Mouse (Mus musculus): ENCODE measurements around the gene Gm867. TPM values are rescaled to one million over a fixed set of nuclear protein-coding genes. Genes with fewer than 3 reads are reported as not detected.

Gm867 gene
- polyA plus RNA-seq, 1 experiment from 2014 or later = 0.30 TPM

- Histone ChIP-seq H3K36me3 (peaks cover 24% of the 10 kb centered on the region), H3K4me2 (replicated peaks) (no peak overlapping the region), H3K4me1 (replicated peaks) (no peaks in the 10 kb centered on the region), H3K9ac (no peak overlapping the region), H3K4me3 (replicated peaks) (no peak overlapping the region), H3K9me3 (no peaks in the 10 kb centered on the region), H3K27me3 (replicated peaks) (no peaks in the 10 kb centered on the region), H3K27ac (no peak overlapping the region)
- 71% methylated on average over 6 of the region's 6 CpGs for WGBS
- ATAC-seq = no peak
Observed at GRCm38 (mm10) chr10:75913013-75913589, 27.4 kb downstream of the Gm867 start.

- no peaks in the 10 kb centered on the region for H3K27me3 ChIP-seq (replicated peaks)
- no peak overlapping the region for H3K4me3 ChIP-seq (replicated peaks)
- ATAC-seq = no peak
- H3K9ac ChIP-seq = no peak overlapping the region
- 86% methylated on average over 2 of the region's 2 CpGs for WGBS
- no peaks in the 10 kb centered on the region for H3K4me1 ChIP-seq (replicated peaks)
- H3K27ac ChIP-seq = no peak overlapping the region
- peaks cover 36% of the 10 kb centered on the region for H3K36me3 ChIP-seq
- H3K4me2 ChIP-seq (replicated peaks) = no peak overlapping the region
- no peaks in the 10 kb centered on the region for H3K9me3 ChIP-seq
Observed at GRCm38 (mm10) chr10:75910698-75911097, 29.8 kb downstream of the Gm867 start.

- H3K36me3 ChIP-seq = peaks cover 54% of the 10 kb centered on the region
- WGBS = 92% methylated on average over 4 of the region's 4 CpGs
- H3K9ac ChIP-seq = no peak overlapping the region
- no peaks in the 10 kb centered on the region for H3K27me3 ChIP-seq (replicated peaks)
- no peak overlapping the region for H3K27ac ChIP-seq
- ATAC-seq = no peak
- H3K4me3 ChIP-seq (replicated peaks) = no peak overlapping the region
- no peak overlapping the region for H3K4me2 ChIP-seq (replicated peaks)
- H3K9me3 ChIP-seq = no peaks in the 10 kb centered on the region
- no peaks in the 10 kb centered on the region for H3K4me1 ChIP-seq (replicated peaks)
Observed at GRCm38 (mm10) chr10:75906882-75907281, 33.6 kb downstream of the Gm867 start.

- H3K9ac ChIP-seq = no peak overlapping the region
- H3K27ac ChIP-seq = no peak overlapping the region
- ATAC-seq = no peak
- no peaks in the 10 kb centered on the region for H3K9me3 ChIP-seq
- no peak overlapping the region for H3K4me2 ChIP-seq (replicated peaks)
- H3K36me3 ChIP-seq = peaks cover 59% of the 10 kb centered on the region
- no peaks in the 10 kb centered on the region for H3K4me1 ChIP-seq (replicated peaks)
- H3K27me3 ChIP-seq (replicated peaks) = no peaks in the 10 kb centered on the region
- no peak overlapping the region for H3K4me3 ChIP-seq (replicated peaks)
- WGBS = 94% methylated on average over 5 of the region's 5 CpGs
Observed at GRCm38 (mm10) chr10:75904391-75904790, 36.1 kb downstream of the Gm867 start.

- Histone ChIP-seq H3K36me3 (peaks cover 59% of the 10 kb centered on the region), H3K4me3 (replicated peaks) (no peak overlapping the region), H3K27ac (no peak overlapping the region), H3K27me3 (replicated peaks) (no peaks in the 10 kb centered on the region), H3K4me1 (replicated peaks) (no peaks in the 10 kb centered on the region), H3K9me3 (no peaks in the 10 kb centered on the region), H3K9ac (no peak overlapping the region), H3K4me2 (replicated peaks) (no peak overlapping the region)
- WGBS = 67% methylated on average over 3 of the region's 3 CpGs
- ATAC-seq = no peak
Observed at GRCm38 (mm10) chr10:75898846-75899245, 41.6 kb downstream of the Gm867 start.

- Histone ChIP-seq H3K36me3 (peaks cover 53% of the 10 kb centered on the region), H3K27ac (no peak overlapping the region), H3K9ac (no peak overlapping the region), H3K27me3 (replicated peaks) (no peaks in the 10 kb centered on the region), H3K9me3 (no peaks in the 10 kb centered on the region), H3K4me3 (replicated peaks) (no peak overlapping the region), H3K4me2 (replicated peaks) (no peak overlapping the region), H3K4me1 (replicated peaks) (peaks cover 5% of the 10 kb centered on the region)
- 78% methylated on average over 6 of the region's 6 CpGs for WGBS
- ATAC-seq = no peak
Observed at GRCm38 (mm10) chr10:75898039-75898564, 42.4 kb downstream of the Gm867 start.

- H3K9ac ChIP-seq = no peak overlapping the region
- ATAC-seq = no peak
- H3K27ac ChIP-seq = no peak overlapping the region
- no peak overlapping the region for H3K4me2 ChIP-seq (replicated peaks)
- WGBS = 38% methylated on average over 6 of the region's 6 CpGs
- H3K27me3 ChIP-seq (replicated peaks) = no peaks in the 10 kb centered on the region
- H3K4me1 ChIP-seq (replicated peaks) = peaks cover 5% of the 10 kb centered on the region
- H3K9me3 ChIP-seq = no peaks in the 10 kb centered on the region
- H3K36me3 ChIP-seq = peaks cover 45% of the 10 kb centered on the region
- H3K4me3 ChIP-seq (replicated peaks) = no peak overlapping the region
Observed at GRCm38 (mm10) chr10:75897373-75897772, 43.1 kb downstream of the Gm867 start.

- H3K9ac ChIP-seq = no peak overlapping the region
- ATAC-seq = no peak
- peaks cover 36% of the 10 kb centered on the region for H3K36me3 ChIP-seq
Observed at GRCm38 (mm10) chr10:75896208-75896607, 44.3 kb downstream of the Gm867 start.

GRCm38 (mm10) chr10:75895730-75896129, 44.7 kb downstream of the Gm867 start:
- Histone ChIP-seq H3K9me3 (no peaks in the 10 kb centered on the region), H3K36me3 (peaks cover 32% of the 10 kb centered on the region), H3K4me2 (replicated peaks) (no peak overlapping the region), H3K27ac (no peak overlapping the region), H3K27me3 (replicated peaks) (no peaks in the 10 kb centered on the region), H3K9ac (no peak overlapping the region), H3K4me3 (replicated peaks) (no peak overlapping the region), H3K4me1 (replicated peaks) (peaks cover 5% of the 10 kb centered on the region)
- no peak for ATAC-seq
- 96% methylated on average over 5 of the region's 5 CpGs for WGBS

More at GRCm38 (mm10) chr10:75896208-75896607, 44.3 kb downstream of the Gm867 start:
- no peak overlapping the region for H3K4me3 ChIP-seq (replicated peaks)
- 100% methylated on average over 1 of the region's 1 CpGs for WGBS
- H3K27ac ChIP-seq = no peak overlapping the region
- no peak overlapping the region for H3K4me2 ChIP-seq (replicated peaks)
- H3K4me1 ChIP-seq (replicated peaks) = peaks cover 5% of the 10 kb centered on the region
- no peaks in the 10 kb centered on the region for H3K9me3 ChIP-seq
- no peaks in the 10 kb centered on the region for H3K27me3 ChIP-seq (replicated peaks)

- H3K9ac ChIP-seq = no peak overlapping the region
- H3K4me3 ChIP-seq (replicated peaks) = no peak overlapping the region
- no peaks in the 10 kb centered on the region for H3K27me3 ChIP-seq (replicated peaks)
- no peaks in the 10 kb centered on the region for H3K9me3 ChIP-seq
- peaks cover 27% of the 10 kb centered on the region for H3K36me3 ChIP-seq
- no peak overlapping the region for H3K27ac ChIP-seq
- H3K4me1 ChIP-seq (replicated peaks) = peaks cover 6% of the 10 kb centered on the region
- WGBS = 67% methylated on average over 6 of the region's 6 CpGs
- ATAC-seq = no peak
- no peak overlapping the region for H3K4me2 ChIP-seq (replicated peaks)
Observed at GRCm38 (mm10) chr10:75894601-75895000, 45.9 kb downstream of the Gm867 start.

- peaks cover 21% of the 10 kb centered on the region for H3K36me3 ChIP-seq
- peak; percentile 99 for ATAC-seq
- H3K4me1 ChIP-seq (replicated peaks) = peaks cover 11% of the 10 kb centered on the region
- WGBS = 1% methylated on average over 51 of the region's 51 CpGs
- no peaks in the 10 kb centered on the region for H3K27me3 ChIP-seq (replicated peaks)
- no peak within 1 kb of the TSS for H3K27ac ChIP-seq
- H3K4me3 ChIP-seq (replicated peaks) = peak within 1 kb of the TSS; percentile 47
- H3K4me2 ChIP-seq (replicated peaks) = peak within 1 kb of the TSS; percentile 98
- no peaks in the 10 kb centered on the region for H3K9me3 ChIP-seq
- peak within 1 kb of the TSS; percentile 54 for H3K9ac ChIP-seq
Observed at GRCm38 (mm10) chr10:75893089-75893750, 47.3 kb downstream of the Gm867 start, which contains the start of gene Derl3. Gene Derl3 (plus strand): TSS chr10:75893413.

- H3K9ac ChIP-seq = no peak overlapping the region
- H3K36me3 ChIP-seq = no peaks in the 10 kb centered on the region
- no peak overlapping the region for H3K27ac ChIP-seq
- 41% methylated on average over 8 of the region's 8 CpGs for WGBS
- no peak overlapping the region for H3K4me3 ChIP-seq (replicated peaks)
- ATAC-seq = no peak
- H3K27me3 ChIP-seq (replicated peaks) = no peaks in the 10 kb centered on the region
- no peak overlapping the region for H3K4me2 ChIP-seq (replicated peaks)
- H3K9me3 ChIP-seq = no peaks in the 10 kb centered on the region
- peaks cover 11% of the 10 kb centered on the region for H3K4me1 ChIP-seq (replicated peaks)
Observed at GRCm38 (mm10) chr10:75889406-75890153, 50.9 kb downstream of the Gm867 start.

Measured in intestine, embryonic 15.5 days (tissue).